Mouse (Mus musculus) layer of hippocampus, adult 18-20 months (tissue): ENCODE data around the gene Pmf1. TPM values are rescaled to one million over a fixed set of nuclear protein-coding genes. Genes with fewer than 3 reads are reported as not detected.
"Not testable (repeated sequence)": the region's sequence is repeated elsewhere in the genome, so short reads cannot be mapped to it uniquely, and the experiment has no call there.

ENCODE experiments used
- DNase-seq, 2 experiments: peaks; one replicate each; pipeline ENCODE4 v3.0.0; 2022; ENCODE audit warnings: low spot score in 2 of 2
- total RNA-seq, 2 experiments: library from RNA; stranded (reverse); gene quantifications; 2 replicates each; pipeline ENCODE4 v1.2.3; 2021

Pmf1 gene
- total RNA-seq, 2 experiments from 2014 or later = 5.9 to 6.5 TPM

DNA sequence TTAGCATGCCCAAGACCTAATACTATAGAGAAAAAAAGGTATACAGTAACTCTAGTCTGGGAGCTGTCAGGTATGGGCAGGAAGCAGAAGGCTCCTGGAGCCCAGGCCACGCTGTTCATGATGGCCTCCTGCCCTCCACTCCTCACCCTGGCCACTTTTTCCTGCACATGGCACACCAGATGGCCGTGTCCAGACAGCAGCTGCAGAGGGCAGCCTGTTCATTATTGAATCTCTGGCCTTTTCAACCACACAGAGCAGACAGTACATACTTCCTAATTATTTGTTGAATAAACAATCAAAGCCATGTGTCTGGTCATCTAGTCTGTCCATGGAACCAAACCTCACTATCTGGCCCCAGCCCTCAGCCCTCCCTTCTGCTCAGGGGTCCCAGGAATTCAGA is 11.5 kb downstream of the Pmf1 start:
- no peak for DNase-seq

DNA sequence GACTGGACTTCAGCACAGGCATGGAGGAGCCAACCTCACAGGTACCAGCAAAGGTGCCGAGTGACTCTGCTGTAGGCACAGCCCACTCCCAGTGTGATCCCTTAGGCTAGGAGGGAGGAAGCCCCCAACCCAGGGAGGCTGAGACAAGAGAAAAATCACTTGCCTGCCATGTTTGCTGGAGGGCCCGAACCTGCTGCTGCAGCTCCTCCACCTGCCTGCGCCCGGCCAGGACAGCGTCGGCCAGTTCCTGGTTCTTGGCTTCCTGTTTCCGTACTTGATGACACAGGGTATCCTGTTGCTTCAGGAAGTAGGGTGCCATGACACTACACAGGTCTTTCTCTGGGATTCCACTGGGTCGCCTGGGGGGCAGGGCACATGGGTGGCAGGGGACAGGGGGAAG is 14.4 kb downstream of the Pmf1 start:
- DNase-seq = no peak

DNA sequence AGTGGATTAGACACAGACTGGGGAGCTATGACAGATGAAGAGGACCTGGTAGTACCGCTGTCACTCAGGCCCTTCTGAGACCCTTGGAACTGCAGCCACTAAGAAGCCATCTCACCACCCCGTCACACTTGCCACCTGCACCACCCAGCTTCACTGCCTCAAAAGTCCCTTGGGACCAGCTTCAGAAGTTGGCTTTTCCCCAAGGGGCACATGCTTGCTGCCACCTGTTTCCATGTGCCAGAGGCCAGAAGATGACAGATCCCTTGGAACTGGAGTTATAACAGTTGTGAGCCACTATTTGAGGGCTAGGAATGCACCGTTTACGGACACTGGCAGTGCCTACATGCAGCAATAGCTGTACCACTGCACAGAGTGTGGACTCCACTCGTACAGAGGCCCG is 14.8 kb downstream of the Pmf1 start:
- DNase-seq = no peak

DNA sequence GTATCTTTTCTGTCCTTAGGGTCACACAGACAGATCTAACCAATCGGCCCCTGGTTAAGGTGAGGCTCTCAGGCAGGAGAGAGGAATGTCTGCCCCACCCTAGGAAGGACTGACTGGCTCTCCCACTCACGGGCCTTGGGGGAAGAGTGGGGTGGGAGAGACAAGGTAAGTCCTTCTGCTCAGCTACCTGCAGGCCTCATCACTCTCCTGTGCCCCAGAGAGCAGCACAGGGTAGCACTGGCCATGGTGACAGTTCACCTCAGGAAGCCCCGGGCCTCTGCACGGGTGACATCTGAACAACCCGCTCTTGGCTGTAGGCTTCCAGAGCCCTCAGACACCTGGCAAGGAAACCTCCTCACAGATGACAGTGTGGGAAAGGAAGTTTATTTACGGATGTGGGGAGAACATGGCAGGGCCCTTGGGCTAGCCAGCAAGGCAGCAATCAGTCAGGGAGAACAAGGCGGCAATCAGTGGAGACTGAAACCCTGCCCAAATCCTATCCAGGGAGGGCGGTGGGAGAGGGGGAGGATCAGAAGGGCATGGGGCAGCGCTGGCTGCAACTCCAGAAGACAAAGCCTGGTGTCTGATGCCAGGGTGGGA is 16.3 kb downstream of the Pmf1 start:
- no peak for DNase-seq

DNA sequence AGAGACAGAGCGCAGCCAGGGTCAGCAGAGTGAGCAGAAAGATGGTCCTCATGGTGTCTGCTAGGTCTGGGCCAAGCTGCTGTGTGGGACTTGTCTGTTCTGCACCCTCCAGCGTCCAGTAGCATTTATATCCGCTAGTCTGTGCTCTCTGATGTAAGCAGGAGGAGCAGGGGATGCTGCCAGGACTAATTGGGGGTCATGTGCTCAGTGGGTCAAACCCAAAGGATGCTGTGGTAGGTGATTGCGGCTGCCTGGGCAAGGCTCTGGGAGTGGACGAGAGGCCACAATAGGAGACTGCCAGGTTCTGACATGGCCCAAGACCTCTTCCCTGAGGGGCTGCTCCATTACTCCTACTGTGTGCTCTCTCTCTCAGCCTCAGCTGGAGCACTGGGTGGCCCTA is 25.8 kb downstream of the Pmf1 start, which contains the start of gene Bglap:
Gene Bglap, minus strand, starts transcription at position 101 of the 400 bp plus-strand sequence.
- no peak for DNase-seq

DNA sequence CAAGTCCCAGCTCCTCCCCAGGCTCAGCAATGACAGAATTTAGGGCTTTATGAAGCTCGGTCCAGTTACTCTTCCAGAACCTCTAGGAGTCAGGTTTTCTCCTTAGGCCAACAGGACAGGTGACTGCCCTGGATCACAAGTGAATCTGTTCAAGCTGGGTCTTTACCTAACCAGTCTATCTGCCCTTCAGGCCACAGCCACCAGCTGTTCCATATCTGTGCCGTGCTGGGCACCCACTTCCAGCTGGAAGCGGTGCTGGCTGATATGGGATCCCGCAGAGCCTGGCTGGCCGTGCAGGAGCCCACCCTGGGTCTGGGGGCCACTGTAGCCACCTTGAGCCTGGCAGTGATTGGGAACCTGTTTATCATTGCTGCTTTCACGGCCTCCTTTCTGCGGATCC is 27.7 kb downstream of the Pmf1 start:
- not testable (repeated sequence) for DNase-seq

DNA sequence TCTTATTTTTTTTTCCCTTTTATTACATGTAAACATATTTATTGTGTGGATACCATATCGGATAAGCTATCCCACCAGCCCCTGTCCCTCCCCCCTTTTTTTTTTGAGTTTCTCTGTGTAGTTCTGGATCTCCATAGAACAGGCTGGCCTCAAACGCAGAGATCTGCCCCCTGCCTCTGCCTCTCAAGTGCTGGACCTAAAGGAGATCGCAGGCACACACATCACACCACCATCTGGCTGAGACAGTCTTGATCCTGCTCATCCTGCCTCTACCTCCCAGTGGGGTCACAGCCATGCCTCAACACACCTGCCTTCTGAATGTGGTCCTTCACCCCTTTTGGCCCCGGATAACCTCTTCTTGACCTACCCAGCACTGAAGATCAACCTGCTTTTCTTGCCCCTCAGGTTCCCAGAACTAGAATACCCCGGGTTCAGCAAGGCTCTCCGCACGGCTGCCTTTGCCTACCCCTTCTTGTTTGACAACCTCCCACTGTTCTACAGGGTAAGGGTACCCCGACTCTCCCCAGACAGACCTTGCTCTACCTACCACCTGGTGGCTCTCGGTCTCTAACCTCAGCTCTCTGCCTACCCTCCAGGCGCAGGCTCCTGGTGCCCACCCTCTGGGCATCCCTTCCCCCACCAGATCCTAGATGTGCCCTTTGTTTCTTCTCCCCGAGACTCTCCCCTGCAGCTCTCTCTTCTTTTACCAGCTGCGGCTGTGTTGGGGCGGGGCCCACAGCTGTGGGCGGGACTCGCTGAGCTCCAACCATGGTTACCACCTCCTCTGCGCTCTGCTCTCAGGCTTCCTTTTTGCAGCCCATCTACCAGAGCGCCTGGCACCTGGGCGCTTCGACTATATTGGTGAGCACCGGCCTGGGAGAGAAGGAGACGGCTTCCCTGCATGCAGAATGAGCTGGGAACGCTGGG is 28.5 kb downstream of the Pmf1 start:
- DNase-seq = not testable (repeated sequence)

DNA sequence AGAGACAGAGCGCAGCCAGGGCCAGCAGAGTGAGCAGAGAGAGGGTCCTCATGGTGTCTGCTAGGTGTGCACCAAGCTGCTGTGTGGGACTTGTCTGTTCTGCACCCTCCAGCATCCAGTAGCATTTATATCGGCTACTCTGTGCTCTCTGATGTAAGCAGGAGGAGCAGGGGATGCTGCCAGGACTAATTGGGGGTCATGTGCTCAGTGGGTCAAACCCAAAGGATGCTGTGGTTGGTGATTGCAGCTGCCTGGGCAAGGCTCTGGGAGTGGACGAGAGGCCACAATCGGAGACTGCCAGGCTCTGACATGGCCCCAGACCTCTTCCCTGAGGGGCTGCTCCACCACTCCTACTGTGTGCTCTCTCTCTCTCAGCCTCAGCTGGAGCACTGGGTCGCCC is 31.5 kb downstream of the Pmf1 start, which contains the start of gene Bglap2:
Gene Bglap2, minus strand, starts transcription at position 101 of the 400 bp plus-strand sequence.
- not testable (repeated sequence) for DNase-seq

DNA sequence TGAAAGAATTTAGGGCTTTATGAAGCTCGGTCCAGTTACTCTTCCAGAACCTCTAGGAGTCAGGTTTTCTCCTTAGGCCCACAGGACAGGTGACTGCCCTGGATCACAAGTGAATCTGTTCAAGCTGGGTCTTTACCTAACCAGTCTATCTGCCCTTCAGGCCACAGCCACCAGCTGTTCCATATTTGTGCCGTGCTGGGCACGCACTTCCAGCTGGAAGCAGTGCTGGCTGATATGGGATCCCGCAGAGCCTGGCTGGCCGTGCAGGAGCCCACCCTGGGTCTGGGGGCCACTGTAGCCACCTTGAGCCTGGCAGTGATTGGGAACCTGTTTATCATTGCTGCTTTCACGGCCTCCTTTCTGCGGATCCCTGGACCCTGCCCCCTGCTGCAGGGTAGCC is 33.5 kb downstream of the Pmf1 start:
- not testable (repeated sequence) for DNase-seq

DNA sequence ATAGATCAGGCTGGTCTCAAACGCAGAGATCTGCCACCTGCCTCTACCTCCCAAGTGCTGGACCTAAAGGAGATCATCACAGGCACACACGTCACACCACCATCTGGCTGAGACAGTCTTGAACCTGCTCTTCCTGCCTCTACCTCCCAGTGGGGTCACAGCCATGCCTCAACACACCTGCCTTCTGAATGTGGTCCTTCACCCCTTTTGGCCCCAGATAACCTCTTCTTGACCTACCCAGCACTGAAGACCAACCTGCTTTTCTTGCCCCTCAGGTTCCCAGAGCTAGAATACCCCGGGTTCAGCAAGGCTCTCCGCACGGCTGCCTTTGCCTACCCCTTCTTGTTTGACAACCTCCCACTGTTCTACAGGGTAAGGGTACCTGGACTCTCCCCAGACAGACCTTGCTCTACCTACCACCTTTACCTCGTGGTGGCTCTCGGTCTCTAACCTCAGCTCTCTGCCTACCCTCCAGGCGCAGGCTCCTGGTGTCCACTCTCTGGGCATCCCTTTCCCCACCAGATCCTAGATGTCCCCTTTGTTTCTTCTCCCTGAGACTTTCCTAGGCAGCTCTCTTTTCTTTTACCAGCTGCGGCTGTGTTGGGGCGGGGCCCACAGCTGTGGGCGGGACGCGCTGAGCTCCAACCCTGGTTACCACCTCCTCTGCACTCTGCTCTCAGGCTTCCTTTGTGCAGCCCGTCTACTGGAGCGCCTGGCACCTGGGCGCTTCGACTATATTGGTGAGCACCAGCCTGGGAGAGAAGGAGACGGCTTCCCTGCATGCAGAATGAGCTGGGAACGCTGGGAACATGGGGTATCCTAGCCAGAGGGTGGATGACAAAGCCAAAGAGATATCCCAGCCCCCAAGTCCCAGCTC is 34.1 kb downstream of the Pmf1 start:
- not testable (repeated sequence) for DNase-seq

DNA sequence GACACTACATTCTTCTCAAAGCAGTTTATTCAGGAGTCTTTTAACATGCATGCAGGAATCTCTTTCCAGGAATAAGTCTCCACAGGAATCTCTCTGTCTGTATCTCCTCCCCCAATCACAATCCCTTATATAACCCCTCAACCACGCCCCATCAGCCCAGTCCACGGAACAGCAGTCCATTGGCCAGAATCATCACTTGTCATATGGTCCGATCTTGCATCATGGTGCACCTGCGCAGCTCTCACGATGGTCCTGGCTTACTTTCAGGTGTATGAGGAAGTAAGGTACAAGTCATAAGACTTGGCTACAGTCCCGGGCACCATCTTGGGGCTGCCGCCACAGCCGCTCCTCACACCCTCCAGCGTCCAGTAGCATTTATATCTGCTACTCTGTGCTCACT is 37.5 kb downstream of the Pmf1 start, which contains the start of gene Bglap3:
Gene Bglap3, minus strand, starts transcription at position 101 of the 400 bp plus-strand sequence.
- not testable (repeated sequence) for DNase-seq

DNA sequence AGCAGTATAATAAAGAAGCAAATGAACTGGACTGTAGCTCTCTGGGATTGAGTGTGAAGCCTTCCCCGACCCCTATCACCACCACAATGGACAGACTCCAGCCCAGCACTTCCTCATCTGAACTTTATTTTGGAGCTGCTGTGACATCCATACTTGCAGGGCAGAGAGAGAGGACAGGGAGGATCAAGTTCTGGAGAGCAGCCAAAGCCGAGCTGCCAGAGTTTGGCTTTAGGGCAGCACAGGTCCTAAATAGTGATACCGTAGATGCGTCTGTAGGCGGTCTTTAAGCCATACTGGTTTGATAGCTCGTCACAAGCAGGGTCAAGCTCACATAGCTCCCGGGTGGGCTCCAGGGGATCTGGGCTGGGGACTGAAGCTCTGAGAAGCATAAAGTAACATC is 41.6 kb downstream of the Pmf1 start:
- DNase-seq = not testable (repeated sequence)

DNA sequence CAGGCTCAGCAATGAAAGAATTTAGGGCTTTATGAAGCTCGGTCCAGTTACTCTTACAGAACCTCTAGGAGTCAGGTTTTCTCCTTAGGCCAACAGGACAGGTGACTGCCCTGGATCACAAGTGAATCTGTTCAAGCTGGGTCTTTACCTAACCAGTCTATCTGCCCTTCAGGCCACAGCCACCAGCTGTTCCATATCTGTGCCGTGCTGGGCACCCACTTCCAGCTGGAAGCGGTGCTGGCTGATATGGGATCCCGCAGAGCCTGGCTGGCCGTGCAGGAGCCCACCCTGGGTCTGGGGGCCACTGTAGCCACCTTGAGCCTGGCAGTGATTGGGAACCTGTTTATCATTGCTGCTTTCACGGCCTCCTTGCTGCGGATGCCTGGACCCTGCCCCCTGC is 42.6 kb downstream of the Pmf1 start:
- DNase-seq = not testable (repeated sequence)

DNA sequence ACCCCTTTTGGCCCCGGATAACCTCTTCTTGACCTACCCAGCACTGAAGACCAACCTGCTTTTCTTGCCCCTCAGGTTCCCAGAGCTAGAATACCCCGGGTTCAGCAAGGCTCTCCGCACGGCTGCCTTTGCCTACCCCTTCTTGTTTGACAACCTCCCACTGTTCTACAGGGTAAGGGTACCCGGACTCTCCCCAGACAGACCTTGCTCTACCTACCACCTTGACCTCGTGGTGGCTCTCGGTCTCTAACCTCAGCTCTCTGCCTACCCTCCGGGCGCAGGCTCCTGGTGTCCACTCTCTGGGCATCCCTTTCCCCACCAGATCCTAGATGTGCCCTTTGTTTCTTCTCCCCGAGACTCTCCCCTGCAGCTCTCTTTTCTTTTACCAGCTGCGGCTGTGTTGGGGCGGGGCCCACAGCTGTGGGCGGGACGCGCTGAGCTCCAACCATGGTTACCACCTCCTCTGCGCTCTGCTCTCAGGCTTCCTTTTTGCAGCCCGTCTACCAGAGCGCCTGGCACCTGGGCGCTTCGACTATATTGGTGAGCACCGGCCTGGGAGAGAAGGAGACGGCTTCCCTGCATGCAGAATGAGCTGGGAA is 43.2 kb downstream of the Pmf1 start:
- peak in 1 of 2 experiments; percentile 73 for DNase-seq

DNA sequence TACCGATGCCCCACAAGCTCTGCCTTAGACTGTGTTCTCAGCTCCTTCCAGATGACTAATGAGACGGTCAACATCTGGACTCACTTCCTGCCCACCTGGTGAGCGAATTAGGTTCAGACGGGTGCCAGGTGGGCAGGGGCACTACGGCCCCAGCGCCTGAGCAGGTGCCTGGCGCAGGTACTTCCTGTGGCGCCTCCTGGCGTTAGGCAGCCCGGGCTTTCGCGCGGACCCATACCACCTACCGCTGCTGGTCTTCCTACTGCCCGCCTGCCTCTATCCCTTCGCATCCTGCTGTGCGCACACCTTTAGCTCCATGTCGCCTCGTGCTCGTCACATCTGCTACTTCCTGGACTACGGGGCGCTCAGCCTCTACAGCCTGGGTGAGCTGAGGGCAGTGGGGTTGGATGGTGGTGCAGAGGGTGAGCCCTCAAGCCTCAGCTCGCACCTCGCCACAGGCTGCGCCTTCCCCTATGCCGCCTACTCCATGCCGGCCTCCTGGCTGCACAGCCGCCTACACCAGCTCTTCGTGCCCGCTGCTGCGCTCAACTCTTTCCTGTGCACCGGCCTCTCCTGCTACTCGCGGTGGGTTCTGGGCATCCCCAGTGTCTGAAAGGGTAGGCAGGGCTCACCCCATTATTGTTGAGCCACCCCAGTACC is 44.3 kb downstream of the Pmf1 start:
- peak in 1 of 2 experiments; percentile 39 for DNase-seq

DNA sequence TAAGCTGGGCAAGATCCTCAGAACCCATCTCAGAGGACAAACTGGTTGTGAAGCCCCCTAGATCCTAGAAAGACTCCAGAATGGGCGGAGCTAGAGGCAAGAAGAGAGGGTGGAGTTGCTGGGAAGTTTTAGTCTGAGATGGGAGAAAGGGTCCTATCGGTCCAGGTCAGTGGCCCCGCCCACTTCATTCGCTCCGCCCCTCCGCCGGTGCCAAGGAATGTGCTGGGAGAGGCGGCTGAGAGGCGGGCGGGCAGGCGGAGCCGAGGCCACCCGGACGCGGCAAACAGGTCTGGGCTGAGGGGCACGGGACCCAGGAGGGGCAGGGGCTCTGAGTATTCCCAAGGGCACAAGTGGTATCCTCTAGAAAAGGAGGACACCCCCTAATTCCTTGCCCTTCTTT is 45.8 kb downstream of the Pmf1 start, which contains the start of gene Paqr6:
Gene Paqr6, plus strand, starts transcription at position 248 of the 400 bp plus-strand sequence.
- peak in 1 of 2 experiments; percentile 44 for DNase-seq

DNA sequence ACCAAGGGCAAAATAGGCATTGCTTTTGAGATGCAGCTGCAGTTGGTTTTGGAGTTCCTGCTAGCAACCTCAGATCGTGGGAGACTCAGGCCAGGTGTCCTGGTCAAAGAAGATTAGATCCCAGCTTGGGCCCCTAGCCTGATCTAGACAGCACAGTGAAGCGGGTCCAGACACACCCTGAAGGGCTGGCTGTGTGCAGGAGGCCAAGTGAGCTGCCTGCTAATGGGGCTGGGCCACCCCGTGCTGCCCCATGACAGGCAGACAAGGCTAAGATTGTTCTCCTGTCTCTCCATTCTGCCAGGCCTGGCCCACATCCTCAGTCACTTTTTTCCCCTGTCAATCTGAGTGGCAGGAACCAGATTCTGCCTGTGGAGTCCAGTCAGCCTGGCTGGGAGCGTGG is 46.4 kb downstream of the Pmf1 start:
- peak in 1 of 2 experiments; percentile 61 for DNase-seq

DNA sequence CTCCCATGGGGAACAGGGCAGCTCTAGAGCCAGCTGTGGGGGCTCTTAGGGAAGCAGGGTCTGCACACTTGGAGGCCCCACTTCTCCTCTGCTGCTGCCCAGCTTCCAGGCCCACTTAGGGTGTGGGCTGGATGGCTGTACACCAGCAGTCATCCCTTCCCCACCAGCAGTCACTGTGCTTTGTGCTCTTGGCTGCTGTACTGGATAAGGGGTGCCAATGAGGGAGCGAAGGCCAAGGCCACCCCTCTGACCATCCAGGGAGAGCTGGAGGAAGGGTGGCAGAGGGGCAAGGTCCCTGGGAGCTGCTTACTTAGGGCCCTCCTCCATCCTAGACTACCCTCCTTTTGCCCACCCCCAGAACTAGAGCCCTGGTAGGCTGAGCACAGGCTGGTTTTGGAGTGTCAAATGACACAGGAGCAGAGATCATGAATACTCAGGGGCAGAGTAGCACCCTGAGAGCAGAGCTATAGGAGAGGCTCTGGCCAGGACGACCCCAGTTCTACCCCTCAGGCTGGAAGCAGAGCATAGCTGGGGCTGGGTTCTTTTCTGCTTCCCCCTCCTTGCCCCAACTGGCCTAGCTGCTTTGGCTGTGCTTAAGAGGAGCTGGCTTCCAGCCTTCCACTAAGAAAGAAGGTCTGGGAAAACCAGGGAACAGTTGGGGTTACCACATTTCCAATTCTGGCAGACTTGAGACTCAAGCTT is 48.4 kb downstream of the Pmf1 start:
- DNase-seq = peak in 1 of 2 experiments; percentile 34

DNA sequence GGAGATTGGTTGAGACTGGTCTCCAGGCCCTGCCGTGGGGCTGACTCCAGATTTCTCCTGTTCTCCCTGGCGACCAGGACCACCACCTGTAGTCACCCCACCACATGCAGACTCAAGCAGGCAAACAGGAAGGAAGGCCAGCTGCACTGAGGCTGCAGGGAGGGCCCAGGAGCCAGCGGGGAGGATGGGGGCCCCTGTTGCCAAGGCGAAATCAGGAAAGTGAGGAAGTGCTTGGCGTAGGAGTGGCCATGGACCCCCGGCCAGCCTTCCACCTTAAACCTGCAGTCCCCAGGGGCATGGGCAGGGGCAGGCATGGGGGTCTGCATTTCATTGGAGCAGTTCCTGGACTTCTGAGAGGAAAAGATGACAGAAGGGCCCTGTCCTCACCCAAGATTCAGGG is 49.0 kb downstream of the Pmf1 start:
- no peak for DNase-seq
